Mouse (Mus musculus): ENCODE data around the gene Dnajc9. TPM values are rescaled to one million over a fixed set of nuclear protein-coding genes. Genes with fewer than 3 reads are reported as not detected.

Dnajc9 gene
- polyA plus RNA-seq, 1 experiment from 2014 or later, result 96.4 TPM

Other genes starting within 250 kb of the Dnajc9 start
- 0.65 and 1.2 TPM in 2 replicates for gene Kcnk5, start 207.1 kb downstream of the Dnajc9 start, polyA plus RNA-seq (2014; fragmentation: Nextera tagmentation; extraction: Ambion mirVana)
- gene Kcnk16, start 119.7 kb downstream of the Dnajc9 start, polyA plus RNA-seq (2014; fragmentation: Nextera tagmentation; extraction: Ambion mirVana), result not detected in 2 replicates
- gene Nudt13, start 94.2 kb downstream of the Dnajc9 start, polyA plus RNA-seq (2014; fragmentation: Nextera tagmentation; extraction: Ambion mirVana), result 10.4 and 10.8 TPM in 2 replicates
- 51.1 and 52.5 TPM in 2 replicates for gene Ecd, start 40.8 kb downstream of the Dnajc9 start, polyA plus RNA-seq (2014; fragmentation: Nextera tagmentation; extraction: Ambion mirVana)
- gene Fam149b, start 40.7 kb downstream of the Dnajc9 start, polyA plus RNA-seq (2014; fragmentation: Nextera tagmentation; extraction: Ambion mirVana), result 45.6 and 46.7 TPM in 2 replicates
- 63.6 and 69.8 TPM in 2 replicates for gene Mrps16, start 4.7 kb upstream of the Dnajc9 start, polyA plus RNA-seq (2014; fragmentation: Nextera tagmentation; extraction: Ambion mirVana)
- gene Cfap70, start 63.3 kb upstream of the Dnajc9 start, polyA plus RNA-seq (2014; fragmentation: Nextera tagmentation; extraction: Ambion mirVana), result 1.3 and 1.4 TPM in 2 replicates
- 15.4 and 16.5 TPM in 2 replicates for gene Anxa7, start 91.2 kb upstream of the Dnajc9 start, polyA plus RNA-seq (2014; fragmentation: Nextera tagmentation; extraction: Ambion mirVana)
- 0.55 TPM in 2 replicates for gene Mss51, start 108.0 kb upstream of the Dnajc9 start, polyA plus RNA-seq (2014; fragmentation: Nextera tagmentation; extraction: Ambion mirVana)
- 121 and 123 TPM in 2 replicates for gene Ppp3cb, start 157.7 kb upstream of the Dnajc9 start, polyA plus RNA-seq (2014; fragmentation: Nextera tagmentation; extraction: Ambion mirVana)

Measured in hindbrain, embryonic 14.5 days (tissue).